Mouse (Mus musculus) kidney, embryonic 16.5 days (tissue): Measurements from ENCODE around the gene Alg14. TPM values are rescaled to one million over a fixed set of nuclear protein-coding genes. Genes with fewer than 3 reads are reported as not detected.

Source experiments
- ATAC-seq: fragments of 200-750 bp; cut with Nextera tagmentation; 2 replicates; pipeline ENCODE4 v1.8.0; 2017; ENCODE audit warnings: moderate TSS enrichment; ENCODE audit not compliant: low FRiP score, low TSS enrichment
- H3K27ac ChIP-seq: fragments of 300-500 bp; sonication (generic); 2 replicates; pipeline ENCODE4 v1.5.1; 2014; ENCODE audit warnings: low read length
- H3K27me3 ChIP-seq: fragments of 300-500 bp; sonication (generic); 2 replicates; pipeline ENCODE4 v1.6.1; 2014; ENCODE audit warnings: low read length, control low read depth, mixed read lengths; ENCODE audit not compliant: insufficient read depth
- H3K36me3 ChIP-seq: fragments of 300-500 bp; sonication (generic); 2 replicates; pipeline ENCODE4 v1.6.1; 2014; ENCODE audit warnings: low read length, control low read depth, mixed read lengths; ENCODE audit not compliant: insufficient read depth
- H3K4me1 ChIP-seq: fragments of 300-500 bp; sonication (generic); 2 replicates; pipeline ENCODE4 v1.6.1; 2014; ENCODE audit warnings: low read length, control low read depth, mixed read lengths; ENCODE audit not compliant: insufficient read depth
- H3K4me2 ChIP-seq: fragments of 300-500 bp; sonication (generic); replicated peaks from 2 replicates; pipeline ENCODE4 v1.6.1; 2014; ENCODE audit warnings: low read depth, low read length
- H3K4me3 ChIP-seq: fragments of 300-500 bp; sonication (generic); 2 replicates; pipeline ENCODE4 v1.5.1; 2014; ENCODE audit warnings: mild to moderate bottlenecking, low read length
- H3K9ac ChIP-seq: fragments of 300-500 bp; sonication (generic); replicated peaks from 2 replicates; pipeline ENCODE4 v1.6.1; 2014; ENCODE audit warnings: low read length
- H3K9me3 ChIP-seq: fragments of 300-500 bp; sonication (generic); 2 replicates; pipeline ENCODE4 v1.6.1; 2016; ENCODE audit warnings: low read length, control low read depth
- WGBS: fragments of 180-500 bp; shearing (Covaris S2); extraction: QIAGEN DNeasy Blood & Tissue Kit; methylation state at CpG from one replicate; pipeline ENCODE4 v1.1.7; 2014; 5-methylcytosine and 5-hydroxymethylcytosine counted together
- polyA plus RNA-seq: library from polyadenylated mRNA; unstranded; fragments of >200 nt; fragmentation: Nextera tagmentation; extraction: Ambion mirVana; gene quantifications from 2 replicates; pipeline ENCODE4 v1.2.1, GENCODE M21; 2015

The Alg14 gene
- polyA plus RNA-seq, 1 experiment from 2014 or later: 43.5 TPM

DNA sequence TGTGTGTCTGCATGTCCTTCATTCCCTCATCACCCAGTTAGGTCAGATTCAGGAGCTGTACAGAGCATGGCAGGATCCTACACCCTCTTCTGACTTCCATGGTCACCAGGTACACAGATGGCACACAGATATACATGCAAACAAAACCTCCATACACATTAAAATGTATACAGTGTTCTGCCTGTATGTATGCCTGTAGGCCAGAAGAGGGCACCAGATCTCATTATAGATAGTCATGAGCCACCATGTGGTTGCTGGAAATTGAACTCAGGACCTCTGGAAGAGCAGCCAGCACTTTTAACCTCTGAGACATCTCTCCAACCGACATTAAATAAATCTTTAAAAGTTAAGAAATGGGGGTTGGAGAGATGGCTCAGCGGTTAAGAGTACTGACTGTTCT lies 2.6 kb downstream of the Alg14 start:
- ATAC-seq: no peak
- 0 out of 2 replicates have a peak, but pooled peaks cover 5% of the 10 kb centered on the region for H3K4me1 ChIP-seq
- 78% methylated on average over 2 of the region's 2 CpGs for WGBS

DNA sequence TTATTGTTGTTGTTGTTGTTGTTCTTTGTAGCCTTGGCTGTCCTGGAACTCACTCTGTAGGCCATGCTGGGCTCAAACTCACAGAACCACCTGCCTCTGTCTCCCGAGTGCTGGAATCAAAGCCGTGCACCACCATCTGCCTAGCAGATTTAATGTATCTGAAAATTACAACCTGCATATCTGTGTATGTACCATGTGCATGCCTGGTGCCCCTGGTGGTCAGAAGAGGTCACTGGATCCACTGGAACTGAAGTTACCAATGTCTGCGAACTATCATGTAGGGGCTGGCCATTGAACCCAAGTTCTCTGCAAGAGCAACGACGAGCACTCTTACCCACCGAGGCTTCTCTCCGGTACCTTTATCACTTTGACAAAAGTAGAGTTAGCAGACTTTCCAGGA lies 15.1 kb downstream of the Alg14 start:
- Histone ChIP-seq H3K36me3 (no peaks in the 10 kb centered on the region), H3K4me3 (no peak overlapping the region), H3K4me1 (no peaks in the 10 kb centered on the region), H3K9me3 (no peaks in the 10 kb centered on the region), H3K27ac (no peak overlapping the region), H3K4me2 (no peak overlapping the region), H3K9ac (no peak overlapping the region), H3K27me3 (no peaks in the 10 kb centered on the region)
- ATAC-seq: 0 out of 2 replicates have a peak, but pooled peaks have one; percentile 37
- WGBS: 88% methylated on average over 7 of the region's 7 CpGs

More for the DNA sequence above, 2.6 kb downstream of the Alg14 start:
- Histone ChIP-seq H3K27ac (no peak overlapping the region), H3K27me3 (no peaks in the 10 kb centered on the region), H3K4me2 (no peak overlapping the region), H3K4me3 (no peak overlapping the region), H3K9ac (no peak overlapping the region), H3K9me3 (no peaks in the 10 kb centered on the region), H3K36me3 (no peaks in the 10 kb centered on the region)

DNA sequence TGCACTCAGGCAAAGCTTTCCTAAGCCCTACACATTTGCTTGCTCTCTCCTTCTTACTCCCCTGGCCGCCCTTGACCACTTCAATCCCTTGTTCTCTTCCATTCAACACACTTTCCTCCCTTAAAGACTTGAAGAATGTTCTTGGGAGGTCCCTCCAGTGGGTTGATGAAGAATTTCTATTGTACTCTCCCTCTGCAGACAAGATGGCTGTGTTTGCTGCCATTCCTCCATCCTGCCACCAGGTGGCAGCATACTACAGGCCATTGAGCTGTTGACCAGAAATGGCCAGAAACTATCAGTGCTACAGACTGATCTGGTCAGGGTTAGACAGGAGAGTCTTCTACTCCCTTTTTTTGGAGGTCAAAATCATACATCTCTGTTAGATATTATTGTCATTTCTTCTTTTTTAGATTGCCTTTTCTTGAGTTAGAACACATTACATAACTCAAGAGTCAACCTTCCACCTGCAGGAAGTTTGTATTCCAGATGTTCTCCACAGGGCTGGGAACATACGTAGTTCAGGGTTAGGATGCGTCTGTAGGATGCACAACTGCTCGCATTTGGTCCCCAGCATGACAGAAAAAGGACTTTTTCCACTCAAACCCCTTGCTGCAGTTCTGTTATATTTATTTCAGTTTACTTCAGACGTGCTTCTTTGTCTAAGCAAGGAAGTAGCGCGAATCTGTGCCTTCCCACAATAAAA lies 16.1 kb downstream of the Alg14 start:
- 77% methylated on average over 7 of the region's 7 CpGs for WGBS
- no peak overlapping the region for H3K27ac ChIP-seq
- peak; percentile 84 for ATAC-seq

DNA sequence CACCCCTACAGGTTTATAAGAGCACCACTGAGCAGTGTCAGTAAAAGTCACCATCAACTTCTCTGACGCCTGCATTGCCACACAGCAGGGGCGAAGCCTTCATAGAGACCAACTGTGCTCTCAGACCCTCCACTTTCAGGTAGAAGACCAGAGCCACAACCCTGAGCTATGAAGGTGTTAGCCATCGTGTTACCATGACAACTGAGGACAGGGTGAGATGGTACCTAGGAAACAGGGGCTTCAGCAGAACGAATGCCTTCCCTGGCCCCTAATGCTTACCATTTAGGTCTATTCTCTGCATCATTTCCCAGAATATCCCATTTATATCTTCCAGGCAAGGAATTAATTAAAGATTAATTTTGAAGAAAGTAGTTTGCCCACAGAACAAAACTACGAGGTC lies 17.4 kb downstream of the Alg14 start:
- peaks cover 12% of the 10 kb centered on the region; the same call in 1 of the 2 replicates for H3K4me1 ChIP-seq
- H3K4me2 ChIP-seq: no peak overlapping the region
- no peak overlapping the region for H3K4me3 ChIP-seq
- no peak for ATAC-seq
- H3K36me3 ChIP-seq: no peaks in the 10 kb centered on the region
- no peak overlapping the region for H3K27ac ChIP-seq
- H3K27me3 ChIP-seq: no peaks in the 10 kb centered on the region
- no peaks in the 10 kb centered on the region for H3K9me3 ChIP-seq
- no peak overlapping the region for H3K9ac ChIP-seq
- 87% methylated on average over 5 of the region's 5 CpGs for WGBS

More for the DNA sequence above, 16.1 kb downstream of the Alg14 start:
- H3K4me3 ChIP-seq: no peak overlapping the region
- H3K4me2 ChIP-seq: no peak overlapping the region
- no peak overlapping the region for H3K9ac ChIP-seq
- no peaks in the 10 kb centered on the region for H3K36me3 ChIP-seq
- no peaks in the 10 kb centered on the region for H3K9me3 ChIP-seq
- no peaks in the 10 kb centered on the region for H3K27me3 ChIP-seq
- no peaks in the 10 kb centered on the region for H3K4me1 ChIP-seq

DNA sequence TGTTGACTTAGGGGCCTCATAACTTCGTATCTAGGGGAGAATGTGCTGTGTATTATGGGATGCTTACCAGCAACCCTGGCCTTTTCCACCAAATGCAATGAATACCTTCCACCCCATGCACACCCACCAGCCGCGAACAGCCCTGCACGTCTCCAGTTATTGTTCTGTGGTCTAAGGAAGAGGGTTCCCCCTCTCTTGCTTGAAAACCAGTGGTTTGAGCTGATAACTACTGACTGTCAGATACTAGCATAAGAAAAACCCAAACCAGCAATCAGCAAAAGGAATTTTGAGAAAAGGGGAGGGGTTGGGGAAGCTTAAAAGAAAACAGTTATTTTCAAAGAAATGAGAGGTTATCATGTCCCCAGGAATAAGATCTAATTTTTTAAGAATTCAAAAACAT lies 17.9 kb downstream of the Alg14 start:
- peaks cover 12% of the 10 kb centered on the region; the same call in 1 of the 2 replicates for H3K4me1 ChIP-seq
- 84% methylated on average over 4 of the region's 4 CpGs for WGBS
- no peak overlapping the region for H3K27ac ChIP-seq
- no peak overlapping the region for H3K4me3 ChIP-seq
- H3K27me3 ChIP-seq: no peaks in the 10 kb centered on the region
- no peak overlapping the region for H3K4me2 ChIP-seq
- no peaks in the 10 kb centered on the region for H3K36me3 ChIP-seq
- no peak overlapping the region for H3K9ac ChIP-seq
- ATAC-seq: no peak
- H3K9me3 ChIP-seq: no peaks in the 10 kb centered on the region

DNA sequence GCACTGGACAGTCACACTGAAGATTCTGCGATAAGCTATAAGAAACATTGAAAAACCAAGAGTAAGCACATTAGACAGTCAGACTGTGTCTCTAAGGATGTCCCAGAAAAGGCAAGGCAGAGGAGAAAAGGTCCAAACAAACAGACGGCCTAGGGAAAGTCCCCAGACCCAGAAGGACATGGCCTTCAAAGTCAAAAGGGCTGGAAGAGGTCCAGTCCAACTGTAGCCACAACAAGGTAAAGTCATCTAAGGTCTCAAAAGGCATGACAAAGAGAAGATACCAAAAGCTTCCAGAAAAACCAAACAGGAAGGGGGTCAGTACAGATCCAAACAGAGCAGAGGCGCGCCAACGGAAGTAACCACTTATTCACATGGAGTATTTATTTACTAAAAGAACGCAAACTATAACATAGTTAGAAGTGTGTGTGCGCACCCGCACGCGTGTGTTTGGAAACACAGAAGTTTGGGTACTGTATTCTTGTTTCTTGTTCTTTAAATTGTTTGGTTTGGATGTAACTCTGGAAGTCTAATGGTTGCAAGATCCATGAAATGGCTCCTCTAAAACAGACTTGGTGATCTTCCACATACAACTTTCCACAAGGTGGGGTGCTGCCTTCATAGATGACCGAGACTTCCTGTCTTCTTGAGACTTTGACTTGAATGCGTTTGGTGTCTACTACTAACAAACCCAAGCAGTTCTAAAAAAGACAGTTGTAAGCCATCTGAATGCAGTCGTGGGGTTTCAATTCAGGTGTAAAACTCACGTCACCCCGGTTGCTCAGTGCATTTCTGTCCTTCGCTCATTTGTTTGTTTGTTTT lies 18.5 kb downstream of the Alg14 start:
- Histone ChIP-seq H3K27ac (no peak overlapping the region), H3K4me2 (no peak overlapping the region)

DNA sequence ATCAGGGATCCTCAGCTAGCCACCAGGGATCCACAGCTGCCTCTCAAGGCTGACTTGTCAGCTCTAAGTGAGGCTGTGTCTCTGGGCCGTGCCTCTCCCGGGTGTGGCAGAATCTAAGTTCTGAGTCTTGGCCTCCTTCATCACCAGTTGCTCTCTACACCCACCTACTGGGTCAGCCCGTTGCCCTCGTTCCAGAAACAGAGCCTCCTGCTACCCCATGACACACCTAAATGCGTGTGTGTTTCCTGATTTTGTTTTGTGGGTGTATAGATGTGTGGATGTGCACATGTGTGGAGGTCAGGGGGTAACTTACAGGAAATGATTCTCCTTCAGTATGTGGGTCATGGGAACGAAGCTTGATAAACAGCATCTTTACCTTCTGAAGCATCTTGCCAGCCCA lies 20.9 kb downstream of the Alg14 start:
- H3K9me3 ChIP-seq: no peaks in the 10 kb centered on the region; the same call in 1 of the 2 replicates
- no peak overlapping the region for H3K27ac ChIP-seq
- H3K9ac ChIP-seq: no peak overlapping the region
- no peak overlapping the region for H3K4me2 ChIP-seq
- no peaks in the 10 kb centered on the region for H3K36me3 ChIP-seq
- peaks cover 12% of the 10 kb centered on the region; the same call in 1 of the 2 replicates for H3K4me1 ChIP-seq
- no peak for ATAC-seq
- 72% methylated on average over 6 of the region's 6 CpGs for WGBS
- no peak overlapping the region for H3K4me3 ChIP-seq
- H3K27me3 ChIP-seq: no peaks in the 10 kb centered on the region

More for the DNA sequence above, 18.5 kb downstream of the Alg14 start:
- no peak overlapping the region for H3K4me3 ChIP-seq
- no peaks in the 10 kb centered on the region for H3K36me3 ChIP-seq
- no peaks in the 10 kb centered on the region for H3K27me3 ChIP-seq
- no peak overlapping the region for H3K9ac ChIP-seq
- 88% methylated on average over 16 of the region's 16 CpGs for WGBS
- peaks cover 12% of the 10 kb centered on the region; the same call in 1 of the 2 replicates for H3K4me1 ChIP-seq
- H3K9me3 ChIP-seq: no peaks in the 10 kb centered on the region
- ATAC-seq: no peak

DNA sequence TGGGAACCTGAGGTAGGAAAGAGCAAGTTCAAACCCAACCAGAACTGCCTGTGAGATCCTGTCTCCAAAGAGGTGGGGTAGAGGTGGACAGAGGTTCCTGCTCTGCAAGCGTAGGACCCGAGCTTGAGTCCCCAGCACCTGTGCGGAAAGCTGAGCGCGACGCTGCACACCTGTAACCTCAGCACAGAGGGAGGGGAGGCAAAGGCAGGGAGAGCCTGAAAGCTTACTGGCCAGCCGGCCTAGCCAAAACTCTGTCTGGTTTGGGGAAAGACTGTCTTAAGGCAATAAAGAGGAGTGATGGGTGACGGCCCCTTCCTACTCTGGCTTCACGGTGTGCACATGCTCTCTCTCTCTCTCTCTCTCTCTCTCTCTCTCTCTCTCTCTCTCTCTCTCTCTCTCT lies 21.4 kb downstream of the Alg14 start:
- H3K4me2 ChIP-seq: 0 out of 2 replicates have a peak overlapping the region, but pooled peaks have one; percentile 3

DNA sequence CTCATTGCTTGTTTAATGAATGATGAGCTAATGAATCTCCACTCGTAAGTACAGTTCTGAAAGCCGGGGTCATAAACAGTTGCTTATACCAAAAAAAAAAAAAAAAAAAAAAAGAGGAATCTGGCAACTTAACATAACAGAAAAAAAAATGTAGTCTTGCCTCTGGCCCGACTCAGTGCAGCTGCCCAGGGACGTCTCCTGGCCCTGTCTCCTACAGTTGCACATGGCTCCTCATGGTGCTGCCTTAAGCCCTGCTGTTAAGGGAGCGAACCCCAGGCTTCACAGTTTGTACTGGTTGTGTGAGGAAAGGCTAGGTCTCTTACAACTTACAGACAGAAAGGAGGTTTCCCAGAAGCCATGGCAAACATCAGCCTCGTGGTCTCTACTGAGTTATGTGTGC lies 22.6 kb downstream of the Alg14 start:
- ATAC-seq: no peak
- Histone ChIP-seq H3K4me1 (peaks cover 12% of the 10 kb centered on the region; the same call in 1 of the 2 replicates), H3K4me3 (no peak overlapping the region), H3K9ac (no peak overlapping the region), H3K9me3 (no peaks in the 10 kb centered on the region; the same call in 1 of the 2 replicates), H3K27ac (no peak overlapping the region), H3K36me3 (no peaks in the 10 kb centered on the region), H3K4me2 (no peak overlapping the region), H3K27me3 (no peaks in the 10 kb centered on the region)
- 70% methylated on average over 6 of the region's 6 CpGs for WGBS

More for the DNA sequence above, 21.4 kb downstream of the Alg14 start:
- peak; percentile 33; the same call in 1 of the 2 replicates for ATAC-seq
- Histone ChIP-seq H3K4me3 (no peak overlapping the region), H3K9ac (no peak overlapping the region), H3K27me3 (no peaks in the 10 kb centered on the region), H3K27ac (no peak overlapping the region), H3K9me3 (no peaks in the 10 kb centered on the region; the same call in 1 of the 2 replicates), H3K4me1 (peaks cover 12% of the 10 kb centered on the region; the same call in 1 of the 2 replicates), H3K36me3 (no peaks in the 10 kb centered on the region)
- whole genome bisulfite sequencing: 45% methylated on average over 9 of the region's 9 CpGs
